Mouse (Mus musculus): ENCODE measurements around the gene Slc47a2. TPM values are rescaled to one million over a fixed set of nuclear protein-coding genes. Genes with fewer than 3 reads are reported as not detected.

The Slc47a2 gene
- polyA plus RNA-seq, 1 experiment, result 0.01 TPM

GRCm38 (mm10) chr11:61356111-61356510 lies 13.5 kb upstream of the Slc47a2 start:
- H3K27me3 ChIP-seq (ENCODE audit: control insufficient read depth, insufficient read depth, insufficient read length), result peaks cover 15% of the 10 kb centered on the region
- H3K4me3 ChIP-seq, result no peak overlapping the region
- H3K36me3 ChIP-seq (ENCODE audit: control insufficient read depth, insufficient read depth), result no peaks in the 10 kb centered on the region
- H3K79me2 ChIP-seq (ENCODE audit: control insufficient read depth, insufficient read depth), result no peaks in the 10 kb centered on the region
- no peak for TF ChIP-seq USF1 (IDR thresholded peaks at IDR 0.05; ENCODE audit: low read depth)
- TF ChIP-seq MYOG (IDR thresholded peaks at IDR 0.05; ENCODE audit: control insufficient read depth in 1 of 3, insufficient read depth in 1 of 3, insufficient read length in 2 of 3, low read depth in 2 of 3), result no peak
- no peak for TF ChIP-seq REST (IDR thresholded peaks at IDR 0.05; ENCODE audit: insufficient read depth, insufficient read length)
- TF ChIP-seq MYOD1 (IDR thresholded peaks at IDR 0.05; ENCODE audit: control insufficient read depth in 1 of 3, insufficient read length in 2 of 3, low read depth in 2 of 3), result no peak
- no peak for TF ChIP-seq SRF (IDR thresholded peaks at IDR 0.05; ENCODE audit: control insufficient read depth, insufficient read length, low read depth)
- TF ChIP-seq TCF12 (IDR thresholded peaks at IDR 0.05; ENCODE audit: insufficient read depth, poor library complexity, severe bottlenecking), result no peak
- TF ChIP-seq MAX (IDR thresholded peaks at IDR 0.05; ENCODE audit: low read depth), result no peak
- TF ChIP-seq TCF3 (IDR thresholded peaks at IDR 0.05; ENCODE audit: insufficient read length, low read depth), result no peak
- no peak for TF ChIP-seq E2F4 (IDR thresholded peaks at IDR 0.05; ENCODE audit: insufficient read depth)
- no peak for TF ChIP-seq CEBPB (IDR thresholded peaks at IDR 0.05; ENCODE audit: insufficient read depth, poor library complexity, severe bottlenecking)
- TF ChIP-seq POLR2A (IDR thresholded peaks at IDR 0.05; ENCODE audit: insufficient read length, low read depth), result no peak
- no peak for TF ChIP-seq POLR2AphosphoS2 (IDR thresholded peaks at IDR 0.05; ENCODE audit: insufficient read length, low read depth)
- no peak overlapping the region for H3K4me2 ChIP-seq (ENCODE audit: low read depth)
- H3ac ChIP-seq (ENCODE audit: control insufficient read depth, insufficient read length), result no peak overlapping the region

GRCm38 (mm10) chr11:61355351-61355750 lies 12.7 kb upstream of the Slc47a2 start:
- TF ChIP-seq SRF (IDR thresholded peaks at IDR 0.05; ENCODE audit: control insufficient read depth, insufficient read length, low read depth) (no peak), E2F4 (IDR thresholded peaks at IDR 0.05; ENCODE audit: insufficient read depth) (no peak), MAX (IDR thresholded peaks at IDR 0.05; ENCODE audit: low read depth) (no peak), MYOD1 (IDR thresholded peaks at IDR 0.05; ENCODE audit: control insufficient read depth in 1 of 3, insufficient read length in 2 of 3, low read depth in 2 of 3) (no peak), TCF3 (IDR thresholded peaks at IDR 0.05; ENCODE audit: insufficient read length, low read depth) (no peak), POLR2AphosphoS2 (IDR thresholded peaks at IDR 0.05; ENCODE audit: insufficient read length, low read depth) (no peak), REST (IDR thresholded peaks at IDR 0.05; ENCODE audit: insufficient read depth, insufficient read length) (no peak), USF1 (IDR thresholded peaks at IDR 0.05; ENCODE audit: low read depth) (no peak), MYOG (IDR thresholded peaks at IDR 0.05; ENCODE audit: control insufficient read depth in 1 of 3, insufficient read depth in 1 of 3, insufficient read length in 2 of 3, low read depth in 2 of 3) (no peak), TCF12 (IDR thresholded peaks at IDR 0.05; ENCODE audit: insufficient read depth, poor library complexity, severe bottlenecking) (no peak), POLR2A (IDR thresholded peaks at IDR 0.05; ENCODE audit: insufficient read length, low read depth) (no peak), CEBPB (IDR thresholded peaks at IDR 0.05; ENCODE audit: insufficient read depth, poor library complexity, severe bottlenecking) (no peak)
- H3K36me3 ChIP-seq (ENCODE audit: control insufficient read depth, insufficient read depth), result no peaks in the 10 kb centered on the region
- no peaks in the 10 kb centered on the region for H3K79me2 ChIP-seq (ENCODE audit: control insufficient read depth, insufficient read depth)
- no peak overlapping the region for H3K4me3 ChIP-seq
- peaks cover 15% of the 10 kb centered on the region for H3K27me3 ChIP-seq (ENCODE audit: control insufficient read depth, insufficient read depth, insufficient read length)
- H3ac ChIP-seq (ENCODE audit: control insufficient read depth, insufficient read length), result no peak overlapping the region
- H3K4me2 ChIP-seq (ENCODE audit: low read depth), result no peak overlapping the region

- Histone ChIP-seq H3K36me3 (ENCODE audit: control insufficient read depth, insufficient read depth) (no peaks in the 10 kb centered on the region), H3K4me2 (ENCODE audit: low read depth) (no peak overlapping the region), H3ac (ENCODE audit: control insufficient read depth, insufficient read length) (no peak overlapping the region), H3K79me2 (ENCODE audit: control insufficient read depth, insufficient read depth) (no peaks in the 10 kb centered on the region), H3K4me3 (no peak overlapping the region), H3K27me3 (ENCODE audit: control insufficient read depth, insufficient read depth, insufficient read length) (peaks cover 11% of the 10 kb centered on the region)
- TF ChIP-seq POLR2AphosphoS2 (IDR thresholded peaks at IDR 0.05; ENCODE audit: insufficient read length, low read depth) (no peak), CEBPB (IDR thresholded peaks at IDR 0.05; ENCODE audit: insufficient read depth, poor library complexity, severe bottlenecking) (no peak), USF1 (IDR thresholded peaks at IDR 0.05; ENCODE audit: low read depth) (no peak), TCF3 (IDR thresholded peaks at IDR 0.05; ENCODE audit: insufficient read length, low read depth) (no peak), POLR2A (IDR thresholded peaks at IDR 0.05; ENCODE audit: insufficient read length, low read depth) (no peak), SRF (IDR thresholded peaks at IDR 0.05; ENCODE audit: control insufficient read depth, insufficient read length, low read depth) (no peak), MYOG (IDR thresholded peaks at IDR 0.05; ENCODE audit: control insufficient read depth in 1 of 3, insufficient read depth in 1 of 3, insufficient read length in 2 of 3, low read depth in 2 of 3) (no peak), MAX (IDR thresholded peaks at IDR 0.05; ENCODE audit: low read depth) (no peak), E2F4 (IDR thresholded peaks at IDR 0.05; ENCODE audit: insufficient read depth) (no peak), MYOD1 (IDR thresholded peaks at IDR 0.05; ENCODE audit: control insufficient read depth in 1 of 3, insufficient read length in 2 of 3, low read depth in 2 of 3) (no peak)
These were observed 11.7 kb upstream of the Slc47a2 start for GRCm38 (mm10) chr11:61354346-61354745.

GRCm38 (mm10) chr11:61353038-61353437 lies 10.4 kb upstream of the Slc47a2 start:
- Histone ChIP-seq H3ac (ENCODE audit: control insufficient read depth, insufficient read length) (no peak overlapping the region), H3K79me2 (ENCODE audit: control insufficient read depth, insufficient read depth) (no peaks in the 10 kb centered on the region), H3K27me3 (ENCODE audit: control insufficient read depth, insufficient read depth, insufficient read length) (peaks cover 10% of the 10 kb centered on the region), H3K4me3 (no peak overlapping the region), H3K36me3 (ENCODE audit: control insufficient read depth, insufficient read depth) (no peaks in the 10 kb centered on the region), H3K4me2 (ENCODE audit: low read depth) (no peak overlapping the region)
- TF ChIP-seq E2F4 (IDR thresholded peaks at IDR 0.05; ENCODE audit: insufficient read depth) (no peak), USF1 (IDR thresholded peaks at IDR 0.05; ENCODE audit: low read depth) (no peak), SRF (IDR thresholded peaks at IDR 0.05; ENCODE audit: control insufficient read depth, insufficient read length, low read depth) (no peak), MYOG (IDR thresholded peaks at IDR 0.05; ENCODE audit: control insufficient read depth in 1 of 3, insufficient read depth in 1 of 3, insufficient read length in 2 of 3, low read depth in 2 of 3) (no peak), POLR2A (IDR thresholded peaks at IDR 0.05; ENCODE audit: insufficient read length, low read depth) (no peak), MAX (IDR thresholded peaks at IDR 0.05; ENCODE audit: low read depth) (no peak), MYOD1 (IDR thresholded peaks at IDR 0.05; ENCODE audit: control insufficient read depth in 1 of 3, insufficient read length in 2 of 3, low read depth in 2 of 3) (no peak), TCF3 (IDR thresholded peaks at IDR 0.05; ENCODE audit: insufficient read length, low read depth) (no peak), TCF12 (IDR thresholded peaks at IDR 0.05; ENCODE audit: insufficient read depth, poor library complexity, severe bottlenecking) (no peak), REST (IDR thresholded peaks at IDR 0.05; ENCODE audit: insufficient read depth, insufficient read length) (no peak)

Measured in myocyte (in vitro differentiated cells).